Mouse (Mus musculus): ENCODE results near the gene Tbxa2r. TPM values are rescaled to one million over a fixed set of nuclear protein-coding genes. Genes with fewer than 3 reads are reported as not detected.

Gene Tbxa2r
- polyA plus RNA-seq, 1 experiment = 0.16 TPM

DNA sequence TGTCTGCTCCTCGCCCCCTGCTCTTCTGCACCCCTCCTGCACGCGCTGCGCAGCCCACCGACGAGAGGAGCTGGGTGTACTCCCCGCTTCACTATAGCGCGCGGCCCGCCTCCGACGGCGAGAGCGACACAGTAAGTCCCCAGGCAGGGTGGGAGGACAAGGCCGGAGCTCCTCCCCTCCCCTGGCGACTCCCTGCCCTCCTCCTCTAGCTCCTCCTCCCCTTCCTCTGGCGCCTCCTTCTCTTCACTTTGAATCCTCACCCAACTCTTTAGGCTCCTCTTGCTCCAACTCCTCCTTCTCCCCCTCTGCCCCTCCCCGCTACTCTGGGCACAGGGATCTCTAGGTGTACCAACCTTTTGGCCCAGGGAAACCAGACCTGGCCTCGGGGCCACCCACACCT, 11.3 kb upstream of the Tbxa2r start:
- Histone ChIP-seq H3K36me3 (ENCODE audit: control insufficient read depth, insufficient read depth) (no peaks in the 10 kb centered on the region), H3K4me2 (ENCODE audit: low read depth) (no peak overlapping the region), H3K27me3 (ENCODE audit: control insufficient read depth, insufficient read depth, insufficient read length) (no peaks in the 10 kb centered on the region), H3K79me2 (ENCODE audit: control insufficient read depth, insufficient read depth) (peaks cover 10% of the 10 kb centered on the region), H3ac (ENCODE audit: control insufficient read depth, insufficient read length) (no peak overlapping the region), H3K4me3 (no peak overlapping the region)
- no peak for TF ChIP-seq SRF (IDR thresholded peaks at IDR 0.05; ENCODE audit: control insufficient read depth, insufficient read length, low read depth)
- no peak for TF ChIP-seq MYOD1 (IDR thresholded peaks at IDR 0.05; ENCODE audit: control insufficient read depth in 1 of 3, insufficient read length in 2 of 3, low read depth in 2 of 3)
- TF ChIP-seq MYOG (IDR thresholded peaks at IDR 0.05; ENCODE audit: control insufficient read depth in 1 of 3, insufficient read depth in 1 of 3, insufficient read length in 2 of 3, low read depth in 2 of 3) = no peak
- no peak for TF ChIP-seq TCF3 (IDR thresholded peaks at IDR 0.05; ENCODE audit: insufficient read length, low read depth)
- TF ChIP-seq CEBPB (IDR thresholded peaks at IDR 0.05; ENCODE audit: insufficient read depth, poor library complexity, severe bottlenecking) = no peak
- no peak for TF ChIP-seq REST (IDR thresholded peaks at IDR 0.05; ENCODE audit: insufficient read depth, insufficient read length)
- TF ChIP-seq MAX (IDR thresholded peaks at IDR 0.05; ENCODE audit: low read depth) = no peak

DNA sequence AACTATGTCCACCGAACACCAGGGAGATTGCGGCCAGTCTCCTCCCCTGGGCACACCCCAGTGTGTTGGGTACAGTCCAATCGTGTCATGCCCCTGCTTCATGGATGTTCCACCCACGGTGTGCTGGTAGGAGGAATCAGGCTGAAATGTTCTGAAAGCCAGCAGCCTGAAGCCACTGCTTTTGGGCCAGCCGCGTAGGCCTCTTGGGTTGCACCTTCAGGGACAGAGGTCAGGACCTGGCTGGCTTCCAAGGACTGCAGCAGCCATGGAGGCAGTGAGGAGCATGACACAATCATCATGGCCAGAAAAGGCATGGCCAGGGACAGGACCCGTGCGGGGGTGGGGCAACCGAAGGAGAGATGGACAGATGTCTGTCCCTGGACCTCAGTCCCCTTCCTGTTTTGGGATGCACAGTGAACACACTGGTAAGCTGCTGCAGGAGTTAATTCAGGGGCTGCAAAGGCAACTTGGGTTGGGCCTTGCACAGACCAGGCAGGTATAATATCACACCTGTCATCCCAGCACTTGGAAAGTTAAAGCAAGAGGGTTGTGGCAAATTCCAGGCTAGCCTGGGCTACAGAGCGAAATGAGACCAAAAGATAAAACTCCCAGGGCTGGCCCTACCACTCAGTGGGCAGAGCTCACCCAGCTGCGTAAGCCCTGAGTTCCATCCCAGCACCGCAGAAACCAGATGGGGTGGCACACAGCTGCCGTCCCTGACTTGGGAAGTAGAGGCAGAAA, 9.8 kb upstream of the Tbxa2r start:
- Histone ChIP-seq H3ac (ENCODE audit: control insufficient read depth, insufficient read length) (no peak overlapping the region), H3K4me3 (peak overlapping the region; percentile 69), H3K36me3 (ENCODE audit: control insufficient read depth, insufficient read depth) (no peaks in the 10 kb centered on the region), H3K4me2 (ENCODE audit: low read depth) (peak overlapping the region; percentile 100), H3K79me2 (ENCODE audit: control insufficient read depth, insufficient read depth) (peaks cover 19% of the 10 kb centered on the region), H3K27me3 (ENCODE audit: control insufficient read depth, insufficient read depth, insufficient read length) (no peaks in the 10 kb centered on the region)
- TF ChIP-seq CEBPB (IDR thresholded peaks at IDR 0.05; ENCODE audit: insufficient read depth, poor library complexity, severe bottlenecking) (no peak), TCF3 (IDR thresholded peaks at IDR 0.05; ENCODE audit: insufficient read length, low read depth) (no peak), TCF12 (IDR thresholded peaks at IDR 0.05; ENCODE audit: insufficient read depth, poor library complexity, severe bottlenecking) (no peak), POLR2A (IDR thresholded peaks at IDR 0.05; ENCODE audit: insufficient read length, low read depth) (no peak), USF1 (IDR thresholded peaks at IDR 0.05; ENCODE audit: low read depth) (no peak), MYOG (IDR thresholded peaks at IDR 0.05; ENCODE audit: control insufficient read depth in 1 of 3, insufficient read depth in 1 of 3, insufficient read length in 2 of 3, low read depth in 2 of 3) (no peak), MAX (IDR thresholded peaks at IDR 0.05; ENCODE audit: low read depth) (no peak), MYOD1 (IDR thresholded peaks at IDR 0.05; ENCODE audit: control insufficient read depth in 1 of 3, insufficient read length in 2 of 3, low read depth in 2 of 3) (no peak), REST (IDR thresholded peaks at IDR 0.05; ENCODE audit: insufficient read depth, insufficient read length) (no peak), E2F4 (IDR thresholded peaks at IDR 0.05; ENCODE audit: insufficient read depth) (no peak), SRF (IDR thresholded peaks at IDR 0.05; ENCODE audit: control insufficient read depth, insufficient read length, low read depth) (no peak), POLR2AphosphoS2 (IDR thresholded peaks at IDR 0.05; ENCODE audit: insufficient read length, low read depth) (no peak)

DNA sequence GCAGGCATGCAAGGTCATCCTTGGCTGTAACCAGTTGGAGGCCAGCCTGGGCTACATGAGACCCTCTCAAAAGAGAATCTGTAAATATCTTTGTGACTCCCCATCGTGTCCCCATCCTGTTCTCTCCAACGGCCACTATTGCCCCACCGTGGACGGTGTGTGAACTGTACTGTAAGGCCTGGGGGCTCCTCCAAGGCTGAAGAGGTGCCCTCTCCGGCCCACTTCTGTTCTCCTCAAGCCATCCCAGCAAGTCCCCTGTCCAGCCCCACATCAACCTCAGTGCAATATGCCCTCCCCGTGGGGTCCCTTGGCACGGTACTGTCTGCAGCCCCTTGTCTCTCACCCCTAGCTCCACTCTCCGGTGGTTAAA, 9.2 kb upstream of the Tbxa2r start:
- Histone ChIP-seq H3K4me2 (ENCODE audit: low read depth) (peak overlapping the region; percentile 100), H3K79me2 (ENCODE audit: control insufficient read depth, insufficient read depth) (peaks cover 19% of the 10 kb centered on the region), H3K36me3 (ENCODE audit: control insufficient read depth, insufficient read depth) (no peaks in the 10 kb centered on the region), H3K4me3 (peak overlapping the region; percentile 69), H3K27me3 (ENCODE audit: control insufficient read depth, insufficient read depth, insufficient read length) (no peaks in the 10 kb centered on the region), H3ac (ENCODE audit: control insufficient read depth, insufficient read length) (no peak overlapping the region)
- no peak for TF ChIP-seq POLR2AphosphoS2 (IDR thresholded peaks at IDR 0.05; ENCODE audit: insufficient read length, low read depth)
- TF ChIP-seq CEBPB (IDR thresholded peaks at IDR 0.05; ENCODE audit: insufficient read depth, poor library complexity, severe bottlenecking) = no peak
- no peak for TF ChIP-seq USF1 (IDR thresholded peaks at IDR 0.05; ENCODE audit: low read depth)
- no peak for TF ChIP-seq SRF (IDR thresholded peaks at IDR 0.05; ENCODE audit: control insufficient read depth, insufficient read length, low read depth)
- TF ChIP-seq TCF3 (IDR thresholded peaks at IDR 0.05; ENCODE audit: insufficient read length, low read depth) = no peak
- TF ChIP-seq TCF12 (IDR thresholded peaks at IDR 0.05; ENCODE audit: insufficient read depth, poor library complexity, severe bottlenecking) = no peak
- no peak for TF ChIP-seq POLR2A (IDR thresholded peaks at IDR 0.05; ENCODE audit: insufficient read length, low read depth)
- no peak for TF ChIP-seq MYOG (IDR thresholded peaks at IDR 0.05; ENCODE audit: control insufficient read depth in 1 of 3, insufficient read depth in 1 of 3, insufficient read length in 2 of 3, low read depth in 2 of 3)
- TF ChIP-seq REST (IDR thresholded peaks at IDR 0.05; ENCODE audit: insufficient read depth, insufficient read length) = no peak
- no peak for TF ChIP-seq MYOD1 (IDR thresholded peaks at IDR 0.05; ENCODE audit: control insufficient read depth in 1 of 3, insufficient read length in 2 of 3, low read depth in 2 of 3)

DNA sequence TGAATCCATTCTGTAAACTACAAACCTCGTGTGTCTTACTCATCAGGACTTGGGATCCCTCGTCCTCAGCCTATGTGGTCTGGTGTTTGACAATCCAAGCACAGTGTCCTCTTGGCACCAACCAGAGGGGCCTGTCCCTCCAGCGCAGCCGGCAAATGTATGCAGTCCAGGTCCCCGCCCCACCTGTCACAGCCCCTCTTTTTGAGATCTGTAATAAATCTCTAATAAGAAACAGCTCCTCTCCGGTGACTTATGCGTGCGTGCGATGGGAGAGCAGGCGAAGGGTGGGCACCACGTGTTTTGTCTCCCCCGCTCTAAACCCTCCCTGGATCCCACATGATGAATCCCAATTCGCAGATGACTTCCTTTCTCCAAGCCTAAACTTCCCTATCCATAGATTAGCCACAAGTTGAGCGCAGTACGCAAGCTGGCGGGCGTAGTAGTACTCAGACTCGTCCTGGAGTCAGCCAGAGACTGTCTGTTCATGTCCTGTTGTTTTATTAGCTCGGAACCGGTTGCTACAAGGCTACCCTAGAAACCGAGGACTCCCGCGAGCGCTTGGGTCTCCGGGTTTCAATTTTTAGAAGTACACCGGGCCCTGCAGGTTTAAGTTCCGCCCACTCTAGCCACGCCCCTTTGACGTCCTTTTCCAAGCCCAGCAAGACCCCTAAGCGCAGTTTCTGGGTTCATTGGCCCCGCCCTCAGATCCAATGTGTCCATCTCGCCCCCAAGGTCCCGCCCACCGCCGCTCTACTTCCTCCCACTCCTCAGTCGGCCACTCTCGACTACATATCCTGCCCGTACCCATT, 8.6 kb upstream of the Tbxa2r start:
- H3K36me3 ChIP-seq (ENCODE audit: control insufficient read depth, insufficient read depth) = no peaks in the 10 kb centered on the region
- H3K4me3 ChIP-seq = peak overlapping the region; percentile 69
- H3K4me2 ChIP-seq (ENCODE audit: low read depth) = peak overlapping the region; percentile 100
- no peak for TF ChIP-seq MYOD1 (IDR thresholded peaks at IDR 0.05; ENCODE audit: control insufficient read depth in 1 of 3, insufficient read length in 2 of 3, low read depth in 2 of 3)
- TF ChIP-seq TCF3 (IDR thresholded peaks at IDR 0.05; ENCODE audit: insufficient read length, low read depth) = no peak
- no peak for TF ChIP-seq E2F4 (IDR thresholded peaks at IDR 0.05; ENCODE audit: insufficient read depth)
- TF ChIP-seq CEBPB (IDR thresholded peaks at IDR 0.05; ENCODE audit: insufficient read depth, poor library complexity, severe bottlenecking) = no peak
- no peak for TF ChIP-seq TCF12 (IDR thresholded peaks at IDR 0.05; ENCODE audit: insufficient read depth, poor library complexity, severe bottlenecking)
- no peak for TF ChIP-seq SRF (IDR thresholded peaks at IDR 0.05; ENCODE audit: control insufficient read depth, insufficient read length, low read depth)
- TF ChIP-seq REST (IDR thresholded peaks at IDR 0.05; ENCODE audit: insufficient read depth, insufficient read length) = no peak
- no peak for TF ChIP-seq MAX (IDR thresholded peaks at IDR 0.05; ENCODE audit: low read depth)
- TF ChIP-seq POLR2A (IDR thresholded peaks at IDR 0.05; ENCODE audit: insufficient read length, low read depth) = peak; percentile 44
- TF ChIP-seq POLR2AphosphoS2 (IDR thresholded peaks at IDR 0.05; ENCODE audit: insufficient read length, low read depth) = peak; percentile 37
- peak overlapping the region; percentile 4 for H3ac ChIP-seq (ENCODE audit: control insufficient read depth, insufficient read length)
- H3K27me3 ChIP-seq (ENCODE audit: control insufficient read depth, insufficient read depth, insufficient read length) = no peaks in the 10 kb centered on the region
- peaks cover 19% of the 10 kb centered on the region for H3K79me2 ChIP-seq (ENCODE audit: control insufficient read depth, insufficient read depth)
